Mouse (Mus musculus) limb, embryonic 14.5 days (tissue): ENCODE measurements around the gene Fastkd5. TPM values are rescaled to one million over a fixed set of nuclear protein-coding genes. Genes with fewer than 3 reads are reported as not detected.

Source experiments
- ATAC-seq: fragments of 200-750 bp; cut with Nextera tagmentation; 2 replicates; pipeline ENCODE4 v1.8.0; 2017; ENCODE audit warnings: low read depth, moderate number of reproducible peaks, moderate TSS enrichment; ENCODE audit not compliant: low FRiP score
- DNase-seq: peaks from one replicate; pipeline ENCODE4 v3.0.0-alpha.2; 2015; ENCODE audit warnings: low spot score
- H3K27ac ChIP-seq: fragments of 300-500 bp; sonication (generic); replicated peaks from 2 replicates; pipeline ENCODE4 v1.5.1; 2014; ENCODE audit warnings: low read depth, mild to moderate bottlenecking, low read length, moderate library complexity, mixed read lengths
- H3K27me3 ChIP-seq: fragments of 300-500 bp; sonication (generic); 2 replicates; pipeline ENCODE4 v1.6.1; 2014; ENCODE audit warnings: low read length, mixed read lengths; ENCODE audit not compliant: control insufficient read depth, insufficient read depth
- H3K36me3 ChIP-seq: fragments of 300-500 bp; sonication (generic); 2 replicates; pipeline ENCODE4 v1.6.1; 2014; ENCODE audit warnings: mild to moderate bottlenecking, low read length, moderate library complexity, mixed read lengths; ENCODE audit not compliant: control insufficient read depth, insufficient read depth
- H3K4me1 ChIP-seq: fragments of 300-500 bp; sonication (generic); 2 replicates; pipeline ENCODE4 v1.6.1; 2014; ENCODE audit warnings: antibody characterized with exemption, low read length, mixed read lengths; ENCODE audit not compliant: control insufficient read depth, insufficient read depth
- H3K4me2 ChIP-seq: fragments of 300-500 bp; sonication (generic); replicated peaks from 2 replicates; pipeline ENCODE4 v1.6.1; 2014; ENCODE audit warnings: low read depth, mild to moderate bottlenecking, low read length, moderate library complexity; ENCODE audit not compliant: severe bottlenecking
- H3K4me3 ChIP-seq: fragments of 300-500 bp; sonication (generic); replicated peaks from 2 replicates; pipeline ENCODE4 v1.5.1; 2014; ENCODE audit warnings: low read length
- H3K9ac ChIP-seq: fragments of 300-500 bp; sonication (generic); 2 replicates; pipeline ENCODE4 v1.6.1; 2014; ENCODE audit warnings: mild to moderate bottlenecking, low read depth, low read length, moderate library complexity; ENCODE audit not compliant: severe bottlenecking
- H3K9me3 ChIP-seq: fragments of 300-500 bp; sonication (generic); 2 replicates; pipeline ENCODE4 v1.6.1; 2016; ENCODE audit warnings: low read length; ENCODE audit not compliant: control insufficient read depth
- POLR2A ChIP-seq: fragments of 200-500 bp; IDR thresholded peaks from 2 replicates; pipeline ENCODE4 v1.8.0; 2012; ENCODE audit warnings: inconsistent platforms, mild to moderate bottlenecking, moderate library complexity, borderline replicate concordance; ENCODE audit not compliant: insufficient read depth, insufficient read length; ENCODE audit errors: extremely low read depth
- WGBS: fragments of 180-500 bp; shearing (Covaris S2); extraction: QIAGEN DNeasy Blood & Tissue Kit; methylation state at CpG from one replicate; pipeline ENCODE4 v1.1.7; 2014; 5-methylcytosine and 5-hydroxymethylcytosine counted together
- polyA plus RNA-seq, 2 experiments: library from polyadenylated mRNA; depleted of rRNA in 1 of 2; stranded (reverse) in 1 of 2; unstranded in 1 of 2; fragments of >200 nt; fragmentation: Nextera tagmentation in 1 of 2; extraction: Ambion mirVana in 1 of 2; gene quantifications; 2 replicates each; pipeline versions ENCODE4 v1.2.1 to v1.2.3; 2012 to 2014

Fastkd5 gene
- polyA plus RNA-seq, 2 experiments = 6.1 to 14.2 TPM

- H3K4me3 ChIP-seq = peak overlapping the region; percentile 71
- no peaks in the 10 kb centered on the region for H3K36me3 ChIP-seq
- 0 out of 2 replicates have a peak overlapping the region, but pooled peaks have one; percentile 38 for H3K27ac ChIP-seq
- ATAC-seq = peak; percentile 70; the same call in 1 of the 2 replicates
- no peak for DNase-seq
- WGBS = 0% methylated on average over 19 of the region's 27 CpGs
- peak overlapping the region; percentile 68 for H3K9ac ChIP-seq
- no peaks in the 10 kb centered on the region for H3K9me3 ChIP-seq
- peak overlapping the region; percentile 97 for H3K4me2 ChIP-seq
- peaks cover 11% of the 10 kb centered on the region; the same call in 1 of the 2 replicates for H3K4me1 ChIP-seq
- peaks cover 3% of the 10 kb centered on the region; the same call in 1 of the 2 replicates for H3K27me3 ChIP-seq
- TF ChIP-seq POLR2A = no peak
Measured at GRCm38 (mm10) chr2:130642197-130642660, 12.4 kb upstream of the Fastkd5 start.

- Histone ChIP-seq H3K27ac (no peak overlapping the region), H3K4me2 (peak overlapping the region; percentile 97), H3K4me3 (peak overlapping the region; percentile 71), H3K27me3 (peaks cover 11% of the 10 kb centered on the region; the same call in 1 of the 2 replicates), H3K9me3 (no peaks in the 10 kb centered on the region), H3K9ac (no peak overlapping the region), H3K4me1 (peaks cover 11% of the 10 kb centered on the region; the same call in 1 of the 2 replicates), H3K36me3 (no peaks in the 10 kb centered on the region; the same call in 1 of the 2 replicates)
- no peak for ATAC-seq
- DNase-seq = no peak
- no peak for TF ChIP-seq POLR2A
- 46% methylated on average over 6 of the region's 6 CpGs for WGBS
Measured at GRCm38 (mm10) chr2:130641351-130642025, 11.7 kb upstream of the Fastkd5 start.

GRCm38 (mm10) chr2:130639276-130639675 lies 9.4 kb upstream of the Fastkd5 start:
- no peak overlapping the region for H3K9ac ChIP-seq
- H3K4me3 ChIP-seq = no peak overlapping the region
- no peak overlapping the region for H3K4me2 ChIP-seq
- H3K27ac ChIP-seq = no peak overlapping the region
- peaks cover 29% of the 10 kb centered on the region for H3K27me3 ChIP-seq
- H3K9me3 ChIP-seq = no peaks in the 10 kb centered on the region
- peaks cover 24% of the 10 kb centered on the region for H3K4me1 ChIP-seq
- no peak for DNase-seq
- no peak for ATAC-seq
- TF ChIP-seq POLR2A = no peak
- H3K36me3 ChIP-seq = no peaks in the 10 kb centered on the region; the same call in 1 of the 2 replicates
- WGBS = 74% methylated on average over 6 of the region's 6 CpGs

GRCm38 (mm10) chr2:130638101-130638611 lies 8.3 kb upstream of the Fastkd5 start:
- WGBS = 26% methylated on average over 16 of the region's 16 CpGs
- no peak for ATAC-seq
- Histone ChIP-seq H3K9me3 (no peaks in the 10 kb centered on the region), H3K27ac (no peak overlapping the region), H3K4me1 (peaks cover 24% of the 10 kb centered on the region), H3K4me3 (no peak overlapping the region), H3K9ac (no peak overlapping the region), H3K36me3 (no peaks in the 10 kb centered on the region; the same call in 1 of the 2 replicates), H3K27me3 (peaks cover 30% of the 10 kb centered on the region), H3K4me2 (no peak overlapping the region)
- TF ChIP-seq POLR2A = no peak
- DNase-seq = no peak

GRCm38 (mm10) chr2:130635847-130636246 lies 6.0 kb upstream of the Fastkd5 start:
- DNase-seq = no peak
- peaks cover 30% of the 10 kb centered on the region for H3K27me3 ChIP-seq
- no peaks in the 10 kb centered on the region; the same call in 1 of the 2 replicates for H3K36me3 ChIP-seq
- 0 out of 2 replicates have a peak, but pooled peaks have one; percentile 24 for ATAC-seq
- H3K4me1 ChIP-seq = peaks cover 12% of the 10 kb centered on the region
- H3K27ac ChIP-seq = no peak overlapping the region
- H3K9ac ChIP-seq = 0 out of 2 replicates have a peak overlapping the region, but pooled peaks have one; percentile 49
- no peak for TF ChIP-seq POLR2A
- H3K4me3 ChIP-seq = peak overlapping the region; percentile 42
- 19% methylated on average over 18 of the region's 21 CpGs for WGBS
- no peaks in the 10 kb centered on the region for H3K9me3 ChIP-seq
- H3K4me2 ChIP-seq = peak overlapping the region; percentile 82; the same call in 1 of the 2 replicates
